Mouse (Mus musculus) forelimb bud, embryonic 11.5 days (tissue): ENCODE data around the gene Rtkn.

Experiments
- DNase-seq: peaks from one replicate; pipeline ENCODE4 v3.0.0-alpha.2; 2012; ENCODE audit warnings: low read depth, low spot score

Gene Rtkn

DNA sequence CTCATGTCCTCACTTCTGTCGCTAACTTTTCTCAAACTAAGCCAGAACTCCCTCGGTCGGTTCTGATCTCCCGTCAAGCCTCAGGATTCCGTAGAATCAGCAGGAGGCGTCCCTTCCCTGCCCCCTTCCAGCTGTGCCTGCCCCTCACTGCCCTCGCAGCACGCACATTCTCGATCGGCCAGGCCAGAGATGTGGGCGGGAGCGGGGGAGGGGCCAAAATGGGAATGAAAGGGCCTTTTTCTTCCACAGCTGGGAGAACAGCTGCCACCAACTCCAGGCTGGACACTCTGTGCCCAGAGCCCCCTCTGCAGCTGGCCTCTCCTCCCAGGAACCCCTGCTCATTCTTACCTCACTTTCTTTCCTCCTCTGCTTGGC is 2.3 kb downstream of the Rtkn start:
- peak; percentile 95 for DNase-seq

DNA sequence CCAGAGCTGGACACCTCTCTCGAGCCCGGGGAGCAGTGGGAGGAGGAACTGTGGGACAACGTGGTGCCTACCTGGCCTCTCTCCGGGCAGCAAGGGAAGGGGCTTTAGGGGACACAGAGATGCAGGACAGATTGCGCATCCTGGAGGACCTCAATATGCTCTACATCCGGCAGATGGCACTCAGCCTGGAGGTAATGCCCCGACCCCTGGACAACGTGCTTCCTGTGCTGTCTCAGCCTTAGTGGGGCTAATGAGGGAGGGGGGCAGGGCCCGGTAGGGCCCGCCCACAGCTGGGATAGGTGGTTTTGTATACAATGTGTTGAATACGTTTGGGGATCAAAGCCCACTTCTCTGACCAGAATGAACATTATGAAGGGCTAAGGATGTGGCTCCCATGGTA is 2.8 kb downstream of the Rtkn start:
- peak; percentile 62 for DNase-seq

DNA sequence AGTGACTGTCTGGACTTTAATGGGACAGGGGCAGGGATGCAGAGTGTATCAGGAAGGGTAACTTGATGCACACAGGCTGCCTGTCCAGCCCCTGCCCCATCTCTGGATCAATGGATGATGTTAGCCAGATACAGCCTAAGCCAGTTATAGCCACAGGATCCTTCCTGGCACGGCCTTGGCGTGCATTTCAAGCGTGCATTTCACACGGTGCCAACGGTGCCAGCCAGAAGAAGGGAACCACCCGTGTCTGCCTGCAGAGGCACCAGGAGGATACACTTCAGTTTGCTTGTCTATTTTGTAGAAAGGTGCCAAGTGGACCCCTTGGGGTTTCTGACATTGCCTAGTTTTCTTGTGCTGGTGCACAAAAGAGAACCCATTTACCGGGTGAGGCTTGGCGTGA is 4.8 kb downstream of the Rtkn start:
- no peak for DNase-seq

DNA sequence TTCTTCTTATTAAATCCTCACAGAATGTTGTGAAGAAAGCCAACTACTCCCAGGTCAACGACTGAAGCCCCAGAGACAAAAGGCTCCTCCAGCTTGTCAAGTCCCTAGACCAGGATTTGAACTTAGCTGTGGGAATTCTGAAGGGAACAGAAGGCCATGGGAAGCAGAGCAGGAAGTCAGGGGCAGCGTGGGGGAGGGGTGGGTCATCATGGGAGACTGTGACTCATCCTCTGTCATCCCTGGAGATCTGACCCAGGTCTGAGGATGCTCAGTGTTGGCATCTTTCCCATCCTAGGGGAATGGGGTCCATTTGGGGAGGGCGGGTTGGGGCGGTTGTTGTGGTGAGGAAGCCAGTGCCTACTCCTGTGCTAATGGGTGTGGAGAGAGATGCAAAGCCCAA is 6.4 kb downstream of the Rtkn start:
- DNase-seq = no peak

DNA sequence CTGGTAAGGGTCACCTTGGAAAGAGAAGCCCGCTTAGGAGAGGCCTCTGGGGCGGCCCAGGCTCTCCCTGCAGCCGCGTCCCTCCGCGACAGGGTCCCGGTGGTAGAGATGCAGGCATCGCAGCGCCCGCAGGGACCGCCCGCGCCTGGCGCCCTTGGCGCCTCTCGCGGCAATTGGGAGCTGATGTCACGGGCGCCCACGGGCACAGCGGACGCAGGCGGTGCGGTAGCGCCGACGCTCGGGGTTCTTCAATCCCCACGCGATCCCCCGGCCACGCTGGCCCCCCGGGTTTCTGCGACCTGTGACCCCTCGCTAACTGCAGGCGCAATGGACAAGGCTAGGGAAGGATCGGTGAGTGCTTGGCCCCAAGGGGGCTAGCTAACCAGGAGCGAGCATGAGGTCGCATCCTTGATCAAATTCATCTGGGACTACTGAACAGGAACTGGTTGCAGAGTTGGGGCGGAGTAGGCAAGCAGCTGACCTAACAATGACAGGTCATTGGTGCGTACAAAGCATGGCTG is 7.0 kb downstream of the Rtkn start:
- DNase-seq = no peak

DNA sequence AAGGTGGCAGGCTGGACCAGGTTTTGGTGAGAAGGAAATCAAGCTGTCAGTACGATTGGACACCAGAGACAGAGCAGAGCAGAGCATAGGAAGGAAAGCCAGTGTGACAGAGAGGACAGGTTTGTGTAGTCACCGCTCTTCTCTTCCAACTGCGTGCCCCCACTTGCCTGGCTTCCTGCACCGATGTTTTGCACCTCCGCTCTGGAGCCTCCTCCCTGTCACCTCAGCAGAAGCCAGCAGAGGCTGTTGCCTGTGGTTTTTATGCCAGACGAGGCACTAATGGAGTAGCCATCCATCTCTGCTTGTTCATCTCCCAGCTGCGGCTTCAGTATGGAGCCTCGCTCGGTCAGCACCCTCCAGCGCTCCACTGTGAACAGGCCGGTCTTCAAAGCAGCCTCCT is 7.6 kb downstream of the Rtkn start:
- DNase-seq = no peak

DNA sequence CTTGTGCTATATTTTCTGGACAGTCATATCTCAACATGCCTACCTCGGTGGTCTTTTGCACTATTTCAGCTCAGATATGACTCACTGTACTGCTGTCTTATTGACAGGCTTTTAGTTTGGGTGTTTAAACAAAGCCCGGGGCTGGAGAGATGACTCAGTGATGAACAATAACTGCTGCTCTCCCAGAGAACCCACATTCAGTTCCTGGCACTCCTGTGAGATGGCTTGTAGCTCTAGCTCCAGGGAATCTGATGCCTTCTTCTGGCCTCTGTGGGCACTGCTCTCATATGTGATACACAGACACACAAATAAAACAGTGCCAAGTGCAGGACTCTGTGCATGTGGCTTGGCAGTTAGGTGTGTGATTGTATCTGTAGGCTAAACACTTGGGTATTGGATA is 9.9 kb downstream of the Rtkn start:
- no peak for DNase-seq

DNA sequence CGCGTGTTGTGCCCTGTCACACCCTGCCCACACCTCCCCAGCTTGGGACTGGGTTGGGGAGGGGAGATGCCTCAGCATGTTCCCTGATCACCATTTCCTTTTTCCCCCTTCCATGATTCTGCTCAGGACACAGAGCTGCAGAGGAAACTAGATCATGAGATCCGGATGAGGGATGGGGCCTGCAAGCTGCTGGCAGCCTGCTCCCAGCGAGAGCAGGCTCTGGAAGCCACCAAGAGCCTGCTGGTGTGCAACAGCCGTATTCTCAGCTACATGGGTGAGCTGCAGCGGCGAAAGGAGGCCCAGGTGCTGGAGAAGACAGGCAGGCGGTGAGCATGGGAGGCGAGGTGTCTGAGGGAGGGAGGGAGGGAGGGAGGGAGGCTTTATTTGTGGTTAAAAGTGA is 10.5 kb downstream of the Rtkn start:
- no peak for DNase-seq

DNA sequence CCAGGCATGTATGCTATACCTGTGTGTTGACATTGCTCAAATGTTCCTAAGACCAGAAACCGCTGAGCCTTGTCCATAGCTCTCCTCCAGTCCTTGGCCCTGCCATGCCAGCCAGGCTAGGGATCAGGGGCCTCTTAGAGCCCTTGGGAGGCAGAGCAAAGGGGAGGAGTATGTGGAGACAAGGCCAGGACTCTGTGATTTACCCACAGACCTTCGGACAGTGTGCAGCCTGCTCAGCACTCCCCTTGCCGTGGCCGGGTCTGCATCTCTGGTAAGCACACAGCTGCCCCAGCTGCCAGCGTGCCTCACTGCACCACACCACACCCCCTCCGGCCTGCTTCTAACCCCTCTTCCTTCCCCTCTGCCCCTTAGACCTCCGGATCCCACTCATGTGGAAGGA is 12.0 kb downstream of the Rtkn start:
- no peak for DNase-seq

DNA sequence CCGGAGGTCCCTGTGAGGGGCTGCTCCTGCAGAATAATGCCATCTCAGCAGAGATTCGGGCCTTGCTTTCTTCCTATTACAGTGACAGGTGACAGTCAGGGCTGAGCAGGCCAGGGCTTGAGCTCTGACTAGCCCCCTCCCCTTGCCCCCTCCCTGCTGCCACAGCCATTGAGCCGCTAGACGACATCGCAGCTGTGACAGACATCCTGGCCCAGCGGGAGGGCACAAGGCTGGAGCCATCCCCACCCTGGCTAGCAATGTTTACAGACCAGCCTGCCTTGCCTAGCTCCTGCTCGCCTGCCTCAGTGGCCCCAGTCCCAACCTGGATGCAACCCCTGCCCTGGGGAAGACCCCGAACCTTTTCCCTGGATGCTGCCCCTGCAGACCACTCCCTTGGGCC is 16.5 kb downstream of the Rtkn start:
- DNase-seq = no peak

DNA sequence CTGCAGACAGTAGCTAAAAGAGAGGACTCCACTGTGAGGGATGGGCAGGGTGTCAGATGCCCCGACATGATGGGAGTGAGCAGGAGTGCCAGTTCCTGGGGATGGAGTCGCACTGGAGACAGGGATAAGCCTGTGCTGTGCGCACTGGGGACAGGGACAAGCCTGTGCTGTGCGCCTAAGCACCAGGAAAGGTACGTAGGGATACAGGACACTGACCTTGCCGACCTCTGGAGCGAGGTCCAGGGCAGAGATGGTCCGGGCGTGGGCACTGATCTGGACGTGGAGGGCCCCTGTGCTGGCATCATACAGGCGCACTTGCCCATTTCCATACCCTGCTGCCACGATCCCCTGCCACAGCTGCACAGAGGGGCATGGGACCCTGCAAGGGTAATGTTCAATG is 17.8 kb downstream of the Rtkn start:
- no peak for DNase-seq

DNA sequence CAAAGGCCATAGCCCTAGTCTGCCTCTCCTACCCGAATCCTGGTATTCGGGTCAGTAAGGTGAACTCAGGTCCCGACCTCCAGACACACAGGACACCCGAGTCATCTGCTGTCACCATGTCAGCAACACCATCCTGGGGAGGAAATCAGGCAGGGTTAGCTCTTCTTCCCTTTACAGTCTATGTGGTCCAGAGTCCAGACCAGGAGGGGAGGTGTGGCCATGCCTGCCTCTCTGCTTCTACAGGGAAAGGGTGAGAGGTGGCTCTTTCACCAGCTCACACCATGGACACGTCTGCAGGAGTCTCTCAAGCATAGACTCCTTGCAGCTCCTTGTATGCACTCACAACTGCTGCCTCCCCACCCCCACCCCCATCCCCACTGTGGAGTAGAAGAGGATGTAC is 18.2 kb downstream of the Rtkn start:
- DNase-seq = no peak

DNA sequence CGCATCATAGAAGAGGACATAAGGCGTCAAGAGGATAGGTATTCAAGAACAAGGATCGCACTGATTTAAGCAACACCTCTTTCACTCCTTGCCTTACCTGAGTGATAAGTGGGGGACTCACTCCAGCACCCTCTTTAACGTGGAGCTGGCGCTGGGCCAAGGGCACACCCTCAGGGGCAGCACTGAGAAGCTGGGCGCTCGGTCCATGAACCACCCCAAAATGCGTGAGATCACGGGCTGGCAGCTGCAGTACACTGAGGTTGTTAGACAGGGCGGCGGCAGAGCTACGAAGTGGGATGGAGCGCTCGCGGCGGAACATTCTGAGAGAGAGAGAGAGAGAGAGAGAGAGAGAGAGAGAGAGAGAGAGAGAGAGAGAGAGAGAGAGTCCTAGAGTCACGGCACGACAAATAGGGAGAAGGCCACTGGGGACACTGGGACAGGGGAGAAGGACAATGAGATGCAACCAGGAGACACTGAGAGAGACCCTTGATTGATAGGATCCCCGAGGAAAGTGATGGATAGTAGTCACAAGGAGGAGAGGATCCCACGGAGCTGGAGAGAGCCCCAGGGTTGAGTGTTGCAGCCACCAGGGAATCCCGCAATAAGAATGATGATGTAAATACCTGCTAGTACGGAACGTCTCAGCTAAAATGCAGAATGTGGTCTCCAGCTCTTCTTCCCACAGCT is 20.4 kb downstream of the Rtkn start:
- no peak for DNase-seq

DNA sequence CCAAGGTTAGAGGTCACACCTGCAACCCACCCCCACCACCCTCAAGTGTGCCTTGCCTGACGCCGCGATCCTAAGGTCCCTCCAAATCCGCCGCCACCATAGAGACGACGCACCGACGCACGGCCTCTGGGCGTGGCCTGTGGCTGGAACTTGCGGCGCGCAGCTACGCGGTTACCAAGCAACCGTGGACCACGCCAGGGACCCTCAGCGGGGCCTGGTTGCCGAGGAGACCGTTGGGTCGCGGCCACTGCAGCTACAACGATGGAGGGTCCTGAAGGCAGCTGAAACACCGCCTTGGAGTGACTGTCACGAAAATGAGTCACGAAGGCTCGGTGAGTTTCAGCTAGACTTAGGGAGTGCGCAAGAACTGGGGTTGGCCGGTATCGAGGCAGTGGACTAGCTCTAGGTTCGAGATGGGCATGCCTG is 21.0 kb downstream of the Rtkn start, which contains the start of the genes Wdr54 and 1700003E16Rik:
Gene Wdr54 (minus strand): TSS at position 139 of the 426 bp plus-strand sequence.
Gene 1700003E16Rik (plus strand): TSS at position 146 of the 426 bp plus-strand sequence.
- peak; percentile 88 for DNase-seq

DNA sequence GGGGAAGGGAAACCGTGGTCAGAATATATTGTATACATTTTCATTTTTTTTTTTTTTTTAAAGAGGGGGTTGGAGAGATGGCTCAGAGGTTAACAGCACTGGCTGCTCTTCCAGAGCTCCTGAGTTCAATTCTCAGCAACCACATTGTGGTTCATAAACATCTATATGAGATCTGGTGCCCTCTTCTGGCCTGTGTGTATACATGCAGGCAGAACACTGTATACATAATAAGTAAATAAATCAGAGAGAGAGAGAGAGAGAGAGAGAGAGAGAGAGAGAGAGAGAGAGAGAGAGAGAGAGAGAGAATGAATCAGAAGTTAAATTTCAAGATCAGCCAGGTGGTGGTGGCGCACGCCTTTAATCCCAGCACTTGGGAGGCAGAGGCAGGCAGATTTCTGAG is 24.2 kb downstream of the Rtkn start:
- DNase-seq = peak; percentile 69

DNA sequence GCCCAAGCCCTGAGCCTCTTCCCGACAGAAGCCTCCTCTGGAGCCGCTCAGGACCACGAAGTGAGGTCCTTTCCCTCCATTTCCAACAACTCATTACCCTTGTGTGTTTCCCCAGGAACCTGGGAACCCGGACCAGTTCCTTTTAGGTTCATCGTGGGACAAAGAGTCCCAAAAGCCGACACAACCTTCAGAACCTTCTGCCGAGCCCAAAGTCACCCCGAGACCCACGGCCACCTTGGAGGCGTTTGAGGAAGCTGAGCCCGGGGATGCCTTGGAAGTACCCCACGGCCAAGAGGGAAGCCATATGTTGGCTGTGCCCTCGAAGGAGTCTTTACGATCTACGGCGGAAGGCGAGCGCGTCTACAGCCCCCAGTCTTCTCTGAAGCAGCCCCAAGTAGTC is 26.2 kb downstream of the Rtkn start:
- DNase-seq = no peak

DNA sequence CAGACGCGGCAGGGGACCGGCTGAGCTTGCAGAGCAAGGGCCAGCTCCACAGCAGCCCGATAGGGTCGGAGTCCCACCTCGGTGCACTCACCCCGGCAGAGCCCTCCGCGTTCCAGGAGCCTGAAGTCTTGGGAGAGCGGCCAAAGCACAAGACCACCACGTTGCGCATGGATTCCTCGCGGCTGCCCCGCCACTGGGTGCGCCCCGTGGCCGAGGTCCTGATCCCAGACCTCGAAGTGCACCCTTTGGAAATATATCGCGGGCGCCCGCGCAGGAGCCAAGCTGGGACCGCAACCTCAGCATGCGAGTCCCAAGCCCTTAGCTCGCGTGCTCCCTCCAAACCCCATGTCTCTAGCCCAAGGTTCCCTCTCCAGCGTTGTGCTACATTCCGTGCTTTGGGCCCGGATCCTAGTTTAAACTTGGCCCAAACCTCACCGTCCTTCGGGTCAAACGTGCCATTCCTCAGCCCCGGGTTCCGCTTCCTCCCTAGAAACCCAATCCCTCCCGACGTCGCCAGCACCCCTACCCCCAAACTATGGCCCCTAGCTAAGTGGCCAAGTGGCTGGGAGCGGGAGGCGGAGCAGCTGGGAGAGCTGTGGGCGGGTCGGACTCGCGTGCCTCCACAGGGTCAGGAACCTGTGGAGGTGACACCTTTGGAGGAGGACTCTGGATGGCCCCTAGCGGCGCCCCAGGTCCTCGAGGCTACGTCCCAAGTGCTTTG is 26.8 kb downstream of the Rtkn start:
- no peak for DNase-seq

DNA sequence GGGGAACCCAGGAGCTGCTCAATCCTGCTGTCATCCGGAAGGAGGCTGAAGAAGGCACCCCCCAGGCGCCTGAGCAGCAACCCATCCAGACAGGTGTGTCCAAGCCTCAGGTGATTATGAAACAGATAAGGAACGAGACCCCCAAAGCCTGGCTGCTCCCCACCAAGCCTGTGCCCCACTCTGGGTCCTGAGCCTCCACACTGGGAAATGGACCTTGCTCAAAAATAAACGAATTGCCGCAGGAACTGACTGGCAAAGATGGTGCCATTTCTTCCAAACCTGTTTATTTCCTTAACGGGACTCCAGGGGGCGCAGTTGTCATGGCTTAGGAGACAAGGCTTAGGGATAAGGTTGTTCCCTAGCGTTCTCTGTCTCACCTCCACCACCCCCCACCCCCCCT is 27.4 kb downstream of the Rtkn start:
- DNase-seq = peak; percentile 78

DNA sequence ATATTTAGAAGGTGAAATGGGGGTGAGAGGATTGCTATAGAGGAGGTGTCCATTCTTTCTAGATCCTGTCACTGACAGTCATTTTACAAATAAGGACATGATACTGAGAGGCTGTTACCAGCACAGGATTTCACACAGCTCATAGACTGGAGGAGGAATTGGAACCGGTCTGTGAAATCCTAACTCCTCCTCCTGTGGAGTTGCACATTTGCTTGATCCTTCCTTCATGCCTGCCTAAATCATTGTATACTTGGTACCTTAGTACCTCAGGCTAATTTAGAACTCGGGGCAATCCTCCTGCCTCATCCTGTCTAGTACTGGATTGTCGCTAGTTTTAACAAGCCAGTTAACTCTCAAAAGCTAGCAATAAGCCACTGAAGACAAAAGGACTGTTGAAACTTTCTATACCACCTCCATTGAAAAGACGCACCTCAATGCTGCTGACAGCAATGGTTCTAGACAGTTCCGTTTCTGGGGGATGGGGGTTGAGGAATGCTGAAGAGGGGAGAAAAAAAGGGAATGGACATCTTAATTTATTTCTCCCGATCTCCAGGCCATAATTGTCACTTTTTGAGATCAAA is 29.9 kb downstream of the Rtkn start:
- DNase-seq = no peak

DNA sequence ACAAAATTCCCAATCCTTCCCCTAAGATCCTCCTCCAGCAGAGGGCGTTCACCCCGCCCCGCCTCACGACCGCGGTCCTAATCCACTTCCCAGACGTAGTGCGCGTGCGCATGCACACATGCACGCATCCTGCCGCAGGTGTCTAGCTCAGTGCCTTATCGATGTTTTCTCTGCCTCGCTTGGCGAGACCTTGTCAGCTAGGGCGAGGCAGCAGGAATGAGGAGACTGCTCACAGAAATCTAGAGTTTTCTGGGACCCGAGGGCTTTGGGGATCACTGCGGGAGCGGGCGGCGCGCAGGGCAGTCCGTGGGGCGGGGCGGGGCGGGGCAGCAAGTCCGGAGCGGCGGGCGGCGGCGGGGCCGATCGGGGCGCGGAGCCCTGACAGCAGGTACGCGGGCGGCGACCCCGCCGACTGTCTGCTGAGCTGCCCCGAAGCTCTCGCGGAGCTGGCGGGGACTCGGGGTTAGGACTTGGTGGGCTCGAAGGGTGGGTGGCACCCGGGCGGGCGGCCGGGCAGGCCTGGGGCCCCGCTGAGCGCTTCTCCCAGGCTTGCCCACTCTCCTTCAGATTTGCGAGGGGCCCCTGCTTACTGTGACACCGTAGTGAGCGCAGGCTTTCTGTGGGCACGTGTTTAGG is 30.5 kb downstream of the Rtkn start, which contains the start of gene Dctn1:
Gene Dctn1 (plus strand): TSS at position 314 of the 636 bp plus-strand sequence.
- peak; percentile 93 for DNase-seq

DNA sequence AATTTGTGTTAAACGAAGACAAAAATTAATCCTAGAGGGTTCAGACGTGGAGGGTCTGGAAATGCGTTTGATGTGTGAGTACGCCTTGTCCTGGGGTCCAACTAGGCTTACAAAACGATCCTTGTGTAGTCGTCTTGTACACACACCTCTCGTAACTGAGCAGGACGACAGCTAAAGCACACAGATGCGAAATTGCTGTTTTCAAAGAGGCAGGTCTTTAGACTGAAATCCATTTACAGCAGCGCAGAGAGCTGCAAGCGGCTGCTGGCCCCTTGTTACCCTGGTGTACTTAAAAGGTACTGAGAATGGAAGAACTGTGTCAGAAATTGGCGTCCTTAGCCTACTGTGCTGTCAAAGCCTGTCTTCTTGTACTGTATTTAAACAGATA is 31.0 kb downstream of the Rtkn start:
- no peak for DNase-seq

DNA sequence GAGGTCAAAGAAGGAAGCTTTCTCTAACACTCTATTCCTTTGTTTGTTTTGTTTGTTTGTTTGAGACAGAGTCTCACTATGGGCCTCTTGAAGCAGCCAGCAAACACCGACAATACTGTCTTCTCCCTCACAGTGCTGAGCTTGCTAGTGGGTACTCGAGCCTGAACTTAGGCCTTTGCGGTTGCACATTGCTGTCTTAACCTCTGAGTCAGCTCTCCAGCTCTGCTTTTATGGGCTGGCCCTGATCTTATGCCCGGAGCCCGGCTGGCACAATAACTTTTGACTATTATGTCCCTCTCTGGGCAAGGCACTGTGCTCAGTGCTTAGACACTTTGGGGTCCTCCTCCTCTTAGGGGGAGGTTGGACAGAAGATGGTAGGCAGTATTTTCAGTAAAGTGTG is 34.6 kb downstream of the Rtkn start:
- DNase-seq = no peak
